Mouse (Mus musculus) embryonic facial prominence, embryonic 11.5 days (tissue): ENCODE results near the gene Atp6v1a. TPM values are rescaled to one million over a fixed set of nuclear protein-coding genes. Genes with fewer than 3 reads are reported as not detected.

Experiments
- ATAC-seq: fragments of 200-750 bp; cut with Nextera tagmentation; replicated peaks from 2 replicates; pipeline ENCODE4 v1.8.0; 2017; ENCODE audit warnings: low read depth; ENCODE audit not compliant: insufficient number of reproducible peaks, low FRiP score, low TSS enrichment
- DNase-seq: peaks from one replicate; pipeline ENCODE4 v3.0.0-alpha.2; 2015; ENCODE audit warnings: low spot score
- H3K27ac ChIP-seq: fragments of 300-500 bp; sonication (generic); replicated peaks from 2 replicates; pipeline ENCODE4 v1.5.1; 2014; ENCODE audit warnings: mild to moderate bottlenecking, low read depth, low read length, control low read depth
- H3K27me3 ChIP-seq: fragments of 300-500 bp; sonication (generic); 2 replicates; pipeline ENCODE4 v1.6.1; 2014; ENCODE audit warnings: mild to moderate bottlenecking, low read length, moderate library complexity, mixed read lengths; ENCODE audit not compliant: control insufficient read depth, insufficient read depth
- H3K36me3 ChIP-seq: fragments of 300-500 bp; sonication (generic); replicated peaks from 2 replicates; pipeline ENCODE4 v1.6.1; 2014; ENCODE audit warnings: low read depth, mild to moderate bottlenecking, low read length, moderate library complexity, mixed read lengths; ENCODE audit not compliant: control insufficient read depth, insufficient read depth
- H3K4me1 ChIP-seq: fragments of 300-500 bp; sonication (generic); 2 replicates; pipeline ENCODE4 v1.6.1; 2014; ENCODE audit warnings: low read length, mixed read lengths; ENCODE audit not compliant: control insufficient read depth, insufficient read depth
- H3K4me2 ChIP-seq: fragments of 300-500 bp; sonication (generic); 2 replicates; pipeline ENCODE4 v1.6.1; 2014; ENCODE audit warnings: low read depth, mild to moderate bottlenecking, control low read depth, low read length, moderate library complexity
- H3K4me3 ChIP-seq: fragments of 300-500 bp; sonication (generic); 2 replicates; pipeline ENCODE4 v1.5.1; 2014; ENCODE audit warnings: low read depth, low read length, control low read depth
- H3K9ac ChIP-seq: fragments of 300-500 bp; sonication (generic); replicated peaks from 2 replicates; pipeline ENCODE4 v1.6.1; 2014; ENCODE audit warnings: mild to moderate bottlenecking, control low read depth, low read length
- H3K9me3 ChIP-seq: fragments of 300-500 bp; sonication (generic); replicated peaks from 2 replicates; pipeline ENCODE4 v1.6.1; 2016; ENCODE audit warnings: mild to moderate bottlenecking, low read length, inconsistent platforms, mixed read lengths; ENCODE audit not compliant: control insufficient read depth
- WGBS: fragments of 180-500 bp; shearing (Covaris S2); extraction: QIAGEN DNeasy Blood & Tissue Kit; methylation state at CpG from one replicate; pipeline ENCODE4 v1.1.7; 2014; 5-methylcytosine and 5-hydroxymethylcytosine counted together
- polyA plus RNA-seq: library from polyadenylated mRNA; unstranded; fragments of >200 nt; fragmentation: Nextera tagmentation; extraction: Ambion mirVana; gene quantifications from 2 replicates; pipeline ENCODE4 v1.2.1, GENCODE M21; 2014

Gene Atp6v1a
- polyA plus RNA-seq, 1 experiment from 2014 or later, result 61.9 TPM

GRCm38 (mm10) chr16:44173966-44174530 is 34.5 kb upstream of the Atp6v1a start:
- H3K4me3 ChIP-seq, result peak overlapping the region; percentile 96
- no peaks in the 10 kb centered on the region for H3K9me3 ChIP-seq
- H3K27ac ChIP-seq, result no peak overlapping the region
- DNase-seq, result no peak
- H3K9ac ChIP-seq, result peak overlapping the region; percentile 95
- peak overlapping the region; percentile 67 for H3K4me2 ChIP-seq
- no peaks in the 10 kb centered on the region for H3K36me3 ChIP-seq
- H3K27me3 ChIP-seq, result no peaks in the 10 kb centered on the region
- H3K4me1 ChIP-seq, result no peaks in the 10 kb centered on the region
- WGBS, result 24% methylated on average over 7 of the region's 7 CpGs
- ATAC-seq, result no peak

- ATAC-seq, result peak; percentile 74
- WGBS, result under 1% methylated on average over 46 of the region's 77 CpGs
- peak within 1 kb of the TSS; percentile 67 for H3K4me2 ChIP-seq
These were observed 33.8 kb upstream of the Atp6v1a start, which contains the start of gene Usf3 for GRCm38 (mm10) chr16:44173155-44173941. TSS of gene Usf3 (plus strand) at chr16:44173246.

GRCm38 (mm10) chr16:44172297-44173154 is 33.0 kb upstream of the Atp6v1a start:
- no peaks in the 10 kb centered on the region for H3K9me3 ChIP-seq
- ATAC-seq (peak; percentile 100), DNase-seq (peak; percentile 98)
- peak overlapping the region; percentile 96 for H3K4me3 ChIP-seq
- no peaks in the 10 kb centered on the region for H3K4me1 ChIP-seq
- peak overlapping the region; percentile 47 for H3K4me2 ChIP-seq
- H3K36me3 ChIP-seq, result no peaks in the 10 kb centered on the region
- H3K27me3 ChIP-seq, result no peaks in the 10 kb centered on the region
- 1% methylated on average over 26 of the region's 26 CpGs for WGBS
- peak overlapping the region; percentile 31 for H3K27ac ChIP-seq
- peak overlapping the region; percentile 48 for H3K9ac ChIP-seq

More at GRCm38 (mm10) chr16:44173155-44173941, 33.8 kb upstream of the Atp6v1a start, which contains the start of gene Usf3:
- H3K27me3 ChIP-seq, result no peaks in the 10 kb centered on the region
- H3K9ac ChIP-seq, result peak within 1 kb of the TSS; percentile 95
- no peaks in the 10 kb centered on the region for H3K36me3 ChIP-seq
- H3K4me1 ChIP-seq, result no peaks in the 10 kb centered on the region
- H3K9me3 ChIP-seq, result no peaks in the 10 kb centered on the region
- DNase-seq, result no peak
- H3K4me3 ChIP-seq, result peak within 1 kb of the TSS; percentile 96
- H3K27ac ChIP-seq, result peak within 1 kb of the TSS; percentile 86

GRCm38 (mm10) chr16:44168990-44169389 is 29.5 kb upstream of the Atp6v1a start:
- Histone ChIP-seq H3K36me3 (no peaks in the 10 kb centered on the region), H3K4me1 (no peaks in the 10 kb centered on the region), H3K4me3 (no peak overlapping the region), H3K27me3 (no peaks in the 10 kb centered on the region), H3K9ac (no peak overlapping the region), H3K4me2 (no peak overlapping the region), H3K9me3 (no peaks in the 10 kb centered on the region), H3K27ac (no peak overlapping the region)
- WGBS, result 86% methylated on average over 4 of the region's 4 CpGs
- DNase-seq (no peak), ATAC-seq (no peak)

GRCm38 (mm10) chr16:44165182-44165581 is 25.7 kb upstream of the Atp6v1a start:
- no peaks in the 10 kb centered on the region for H3K27me3 ChIP-seq
- no peak overlapping the region for H3K4me3 ChIP-seq
- WGBS, result 57% methylated on average over 3 of the region's 3 CpGs
- H3K27ac ChIP-seq, result no peak overlapping the region
- no peaks in the 10 kb centered on the region for H3K9me3 ChIP-seq
- ATAC-seq, result no peak
- no peak overlapping the region for H3K4me2 ChIP-seq
- no peaks in the 10 kb centered on the region for H3K36me3 ChIP-seq
- no peaks in the 10 kb centered on the region for H3K4me1 ChIP-seq
- no peak overlapping the region for H3K9ac ChIP-seq
- DNase-seq, result no peak

- WGBS, result 88% methylated on average over 2 of the region's 2 CpGs
- no peak overlapping the region for H3K27ac ChIP-seq
- ATAC-seq (no peak), DNase-seq (no peak)
- H3K4me1 ChIP-seq, result no peaks in the 10 kb centered on the region
- no peaks in the 10 kb centered on the region for H3K36me3 ChIP-seq
- H3K4me2 ChIP-seq, result no peak overlapping the region
- H3K9me3 ChIP-seq, result no peaks in the 10 kb centered on the region
- no peaks in the 10 kb centered on the region for H3K27me3 ChIP-seq
- no peak overlapping the region for H3K9ac ChIP-seq
- no peak overlapping the region for H3K4me3 ChIP-seq
These were observed 24.3 kb upstream of the Atp6v1a start for GRCm38 (mm10) chr16:44163831-44164230.

GRCm38 (mm10) chr16:44159325-44159724 is 19.8 kb upstream of the Atp6v1a start:
- WGBS, result 93% methylated on average over 7 of the region's 7 CpGs
- H3K27ac ChIP-seq, result no peak overlapping the region
- no peaks in the 10 kb centered on the region for H3K9me3 ChIP-seq
- DNase-seq (no peak), ATAC-seq (no peak)
- no peak overlapping the region for H3K4me2 ChIP-seq
- no peak overlapping the region for H3K4me3 ChIP-seq
- H3K36me3 ChIP-seq, result no peaks in the 10 kb centered on the region
- H3K4me1 ChIP-seq, result no peaks in the 10 kb centered on the region
- H3K9ac ChIP-seq, result no peak overlapping the region
- H3K27me3 ChIP-seq, result no peaks in the 10 kb centered on the region
